Mouse (Mus musculus) left cerebral cortex, postnatal 25 days (tissue): ENCODE measurements around the gene Tnfrsf21. TPM values are rescaled to one million over a fixed set of nuclear protein-coding genes. Genes with fewer than 3 reads are reported as not detected.

ENCODE experiments used
- DNase-seq, 2 experiments: peaks; one replicate each; pipeline ENCODE4 v3.0.0; 2022; ENCODE audit warnings: low spot score in 2 of 2, mixed read lengths in 1 of 2
- intact Hi-C: fragments of 180-260 bp; cut with DNase I; formaldehyde crosslinking; loops from one replicate; pipeline ENCODE4 v1.15.1; 2025
- total RNA-seq, 2 experiments: library from RNA; stranded (reverse); gene quantifications; 2 replicates each; pipeline ENCODE4 v1.2.3; 2021

Gene Tnfrsf21
- total RNA-seq, 2 experiments from 2014 or later, result 71.8 to 82.8 TPM

GRCm38 (mm10) chr17:43023637-43024217 is 7.4 kb downstream of the Tnfrsf21 start:
- intact Hi-C loops, result no loop called here
- DNase-seq, result no peak

- DNase-seq, result no peak
- intact Hi-C loops, result no loop called here
These were observed 8.2 kb downstream of the Tnfrsf21 start for GRCm38 (mm10) chr17:43024531-43024930.

GRCm38 (mm10) chr17:43025048-43025447 is 8.7 kb downstream of the Tnfrsf21 start:
- DNase-seq, result no peak
- intact Hi-C loops, result no loop called here

DNA sequence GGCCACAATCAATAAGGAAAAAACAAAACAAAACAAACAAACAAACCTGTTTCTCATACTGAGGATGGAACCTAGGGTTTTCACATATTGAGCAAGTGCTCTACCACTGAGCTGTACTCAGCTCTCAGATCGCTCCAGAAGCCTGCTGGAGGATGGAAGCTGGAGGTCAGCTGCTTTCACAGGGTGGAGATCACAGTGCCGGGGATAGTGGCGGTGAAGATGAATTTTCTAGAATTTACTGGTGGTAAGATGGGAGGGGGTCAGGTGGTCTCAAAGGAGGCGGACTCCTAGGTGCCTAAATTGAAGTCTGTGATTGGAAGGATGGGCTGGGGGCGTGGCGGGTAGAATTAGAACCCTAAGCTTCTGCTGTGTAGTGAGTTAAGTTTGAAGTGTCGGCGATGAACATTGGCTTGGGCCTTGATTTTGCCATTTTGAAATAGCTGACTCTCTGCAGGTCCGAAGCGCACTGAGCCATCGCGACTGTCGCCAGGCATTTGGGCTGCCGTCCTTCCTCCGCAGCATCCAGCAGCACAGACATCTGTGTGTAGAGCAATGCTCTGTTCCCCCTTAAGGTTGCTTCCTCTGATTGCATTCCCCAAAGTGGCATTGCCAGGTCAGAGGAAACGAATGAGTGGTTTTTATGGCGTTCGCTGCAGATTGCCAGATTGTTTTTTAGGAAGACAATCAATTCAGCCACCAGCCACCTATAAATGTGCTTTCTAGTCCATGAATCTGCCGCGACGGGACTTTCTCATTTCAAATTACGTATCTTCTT is 9.7 kb downstream of the Tnfrsf21 start:
- intact Hi-C loops, result no loop called here

DNA sequence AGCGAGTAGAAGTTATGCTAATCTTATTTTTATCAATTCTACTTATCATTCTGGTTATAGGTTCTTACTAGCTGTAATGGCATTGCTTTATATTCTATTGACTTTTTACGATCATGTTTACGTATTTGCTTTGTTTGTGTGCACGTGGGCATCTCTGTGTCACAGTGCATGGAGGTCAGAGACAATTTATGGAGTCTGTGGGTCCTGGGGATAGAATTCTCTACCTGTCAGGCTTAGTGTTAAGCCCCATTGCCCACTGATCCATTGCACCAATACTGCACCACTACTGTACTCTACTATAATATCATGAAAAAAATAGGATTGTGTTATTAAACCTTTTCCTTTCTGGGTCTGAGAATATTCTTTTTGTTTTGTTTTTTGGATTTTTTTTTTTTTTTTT is 10.4 kb downstream of the Tnfrsf21 start:
- no peak for DNase-seq
- intact Hi-C loops, result no loop called here

More for the DNA sequence above, 9.7 kb downstream of the Tnfrsf21 start:
- no peak for DNase-seq

DNA sequence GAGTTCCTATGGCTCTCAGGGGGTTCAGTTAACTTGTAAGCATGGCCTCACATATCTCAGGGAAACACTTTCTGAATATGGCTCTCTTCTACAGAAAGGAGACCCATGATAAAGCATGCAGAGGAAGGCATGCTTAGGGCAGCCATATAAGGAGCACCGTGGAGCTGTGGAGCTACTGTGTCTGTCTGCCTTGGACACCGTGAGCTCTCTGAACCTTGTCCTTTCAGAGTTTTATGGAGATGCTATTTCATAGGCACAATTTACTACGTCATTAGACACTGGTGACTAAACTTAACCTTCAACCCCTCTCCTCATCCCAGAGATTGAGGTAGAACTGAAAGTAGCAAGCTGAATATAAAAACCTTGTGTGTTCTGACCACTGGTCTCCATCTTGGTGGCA is 13.2 kb downstream of the Tnfrsf21 start:
- intact Hi-C loops, result no loop called here
- DNase-seq, result no peak

- DNase-seq, result peak in 1 of 2 experiments; percentile 64
These were observed 13.9 kb downstream of the Tnfrsf21 start for GRCm38 (mm10) chr17:43030290-43030689.

GRCm38 (mm10) chr17:43032489-43033036 is 16.2 kb downstream of the Tnfrsf21 start:
- intact Hi-C loops, result loop anchor here (2.0 kb wide), 1 partner anchor 16 kb away; the partner anchor contains the start of gene Tnfrsf21
- peak in 1 of 2 experiments; percentile 86 for DNase-seq

More at GRCm38 (mm10) chr17:43030290-43030689, 13.9 kb downstream of the Tnfrsf21 start:
- intact Hi-C loops, result no loop called here

- DNase-seq, result no peak
- intact Hi-C loops, result no loop called here
These were observed 19.0 kb downstream of the Tnfrsf21 start for GRCm38 (mm10) chr17:43035386-43035785.

DNA sequence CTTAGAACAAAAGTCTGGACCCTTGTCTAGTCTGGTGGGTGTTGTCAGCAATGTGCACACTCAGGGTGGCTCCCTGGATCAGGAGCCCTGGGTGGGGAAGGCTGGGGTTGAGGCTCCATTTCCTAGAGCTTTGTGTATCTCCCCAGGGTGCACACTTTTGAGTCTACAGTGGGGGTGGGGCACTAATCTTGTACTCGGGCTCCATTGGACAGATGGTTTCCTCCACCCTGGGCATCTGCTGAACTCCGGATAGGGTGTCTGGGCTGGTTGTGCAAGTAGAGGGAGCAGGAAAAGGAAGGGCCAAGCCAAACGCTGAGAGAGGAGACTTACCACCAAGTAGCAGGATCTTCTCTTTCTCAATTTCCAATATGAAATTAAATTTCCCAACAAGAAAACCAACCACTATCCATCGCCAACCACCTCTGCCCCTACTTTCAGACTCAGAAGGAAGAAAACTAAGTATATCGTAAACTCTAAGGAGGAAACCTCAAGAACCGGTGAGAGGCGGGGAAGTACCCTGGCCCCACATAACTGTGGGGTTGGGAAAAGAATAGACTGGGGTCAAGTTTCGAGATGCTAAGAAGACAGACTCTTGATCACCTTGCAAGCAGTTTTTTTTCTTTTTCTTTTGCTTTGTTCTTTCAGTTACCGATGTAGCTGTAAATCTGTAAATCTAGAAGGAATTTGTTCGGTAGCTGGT is 19.9 kb downstream of the Tnfrsf21 start:
- peak in 1 of 2 experiments; percentile 36 for DNase-seq

DNA sequence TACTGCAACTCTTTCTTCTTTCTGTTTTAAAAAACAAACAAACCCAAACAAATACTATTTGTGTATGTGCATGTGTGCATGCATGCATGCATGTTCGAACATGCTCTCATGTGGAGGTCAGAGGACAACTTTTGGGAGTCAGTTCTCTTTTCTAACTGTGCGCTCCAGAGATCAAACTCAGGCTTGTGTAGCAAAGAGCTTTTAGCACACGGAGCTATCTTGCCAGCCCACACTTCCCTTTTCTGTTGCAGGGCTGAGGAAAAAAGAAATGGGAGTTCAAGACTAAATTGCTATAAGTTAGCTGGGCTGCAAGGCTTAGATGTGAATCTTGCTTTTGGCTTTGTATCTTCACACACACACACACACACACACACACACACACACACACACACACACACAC is 24.2 kb downstream of the Tnfrsf21 start:
- DNase-seq, result no peak
- intact Hi-C loops, result no loop called here

More for the DNA sequence above, 19.9 kb downstream of the Tnfrsf21 start:
- intact Hi-C loops, result no loop called here

DNA sequence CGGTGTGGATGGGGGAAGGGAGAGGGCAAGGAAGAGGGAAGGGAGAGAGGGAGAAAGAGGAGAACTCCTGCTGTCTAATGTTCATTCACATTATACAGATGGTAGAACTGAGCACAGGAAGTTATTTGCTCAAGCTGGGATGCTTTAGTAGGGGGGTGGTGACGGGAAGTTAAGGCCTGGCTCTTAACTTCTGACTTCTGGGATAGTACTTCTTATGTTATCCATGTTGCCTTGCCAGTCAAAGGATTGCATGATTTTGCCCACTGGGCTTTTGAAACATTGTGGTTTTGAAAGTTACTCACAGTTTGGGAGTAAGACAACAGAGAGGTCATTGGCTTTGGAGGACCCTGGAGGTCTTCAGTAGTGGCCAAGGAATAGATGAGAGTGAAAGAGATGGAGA is 34.3 kb downstream of the Tnfrsf21 start:
- intact Hi-C loops, result no loop called here
- DNase-seq, result no peak

DNA sequence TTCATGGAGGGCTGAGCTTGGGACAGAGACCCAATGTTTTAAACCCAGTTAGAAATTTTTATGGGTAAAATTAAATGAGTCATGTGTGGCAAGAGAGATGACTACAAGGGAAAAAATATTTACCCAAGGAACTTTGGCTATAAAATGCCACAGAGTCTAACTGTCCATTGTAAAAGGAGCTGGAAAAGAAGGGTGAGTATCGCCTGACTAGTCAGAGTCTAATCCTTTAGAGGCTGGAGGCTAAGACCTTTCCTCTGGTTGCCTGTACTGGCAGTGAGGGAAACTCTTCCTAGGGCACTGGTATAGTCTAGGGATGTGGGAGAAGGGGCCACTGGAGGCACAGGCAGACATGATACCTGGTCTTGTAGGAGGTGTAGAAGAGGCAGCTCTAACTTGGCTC is 36.4 kb downstream of the Tnfrsf21 start:
- no peak for DNase-seq
- intact Hi-C loops, result no loop called here

DNA sequence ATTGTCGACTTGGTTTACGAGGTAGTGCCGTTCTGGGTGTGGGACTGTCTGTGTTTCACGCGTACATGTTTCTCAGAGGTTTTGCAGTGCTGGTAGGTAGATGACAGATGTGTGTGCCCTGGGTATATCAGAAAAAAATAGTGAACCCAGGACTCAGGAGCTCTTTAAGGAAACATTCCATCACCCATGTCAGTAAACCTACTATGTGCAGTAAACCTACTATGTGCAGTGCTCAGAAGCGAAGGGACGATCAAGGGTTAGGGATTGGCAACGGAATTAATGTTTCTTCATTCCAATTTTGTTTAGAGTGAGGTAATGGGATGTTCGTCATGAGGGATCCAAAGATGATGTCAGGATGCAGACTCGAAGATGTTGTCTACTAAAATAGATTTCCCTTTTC is 37.6 kb downstream of the Tnfrsf21 start:
- DNase-seq, result no peak
- intact Hi-C loops, result no loop called here

GRCm38 (mm10) chr17:43058277-43059025 is 42.1 kb downstream of the Tnfrsf21 start:
- DNase-seq, result no peak
- intact Hi-C loops, result no loop called here

DNA sequence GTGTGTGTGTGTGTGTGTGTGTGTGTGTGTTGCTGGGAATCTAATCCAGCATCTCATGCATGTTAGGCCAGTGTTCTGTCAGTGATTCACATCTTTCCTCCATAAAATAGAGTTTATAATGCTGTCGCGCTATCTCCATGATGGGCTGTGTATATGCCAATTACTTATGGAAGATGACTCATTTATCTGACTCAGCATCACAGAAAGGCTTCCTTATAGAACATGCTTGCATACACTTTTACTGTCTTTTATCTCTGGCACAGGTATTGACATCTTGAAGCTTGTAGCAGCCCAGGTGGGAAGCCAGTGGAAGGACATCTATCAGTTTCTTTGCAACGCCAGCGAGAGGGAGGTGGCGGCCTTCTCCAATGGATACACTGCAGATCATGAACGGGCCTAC is 48.4 kb downstream of the Tnfrsf21 start:
- intact Hi-C loops, result no loop called here
- DNase-seq, result peak in 1 of 2 experiments; percentile 51

GRCm38 (mm10) chr17:43068846-43069553 is 52.6 kb downstream of the Tnfrsf21 start:
- DNase-seq, result no peak
- intact Hi-C loops, result no loop called here

DNA sequence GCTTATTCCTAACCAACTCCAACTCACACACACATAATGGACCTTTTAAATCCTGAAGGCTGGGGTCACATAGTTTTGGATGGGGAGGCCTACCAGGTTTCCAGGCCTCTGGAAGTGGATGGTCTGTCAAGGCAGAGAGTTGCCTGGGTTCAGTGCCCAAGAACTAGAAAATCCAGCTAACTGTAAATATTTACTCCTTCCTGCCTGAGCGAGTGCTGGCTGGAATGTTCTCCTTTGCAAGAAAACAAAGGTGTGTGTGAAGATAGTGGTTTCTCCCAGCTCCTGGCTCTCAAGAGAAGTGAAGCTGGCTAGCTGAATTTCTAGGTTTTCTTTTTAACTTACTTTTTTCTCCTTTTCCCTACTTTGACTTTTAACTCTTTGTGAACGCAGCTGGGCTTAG is 54.6 kb downstream of the Tnfrsf21 start:
- intact Hi-C loops, result no loop called here

More for the DNA sequence above, 54.6 kb downstream of the Tnfrsf21 start:
- DNase-seq, result no peak
